7 mouse cellular contexts compared by ENCODE assay signal in genomic region chr9:64120584-64121277, GRCm38 (mm10). TPM values are rescaled to one million over a fixed set of nuclear protein-coding genes. Genes with fewer than 3 reads are reported as not detected.
DNase-seq lines count a peak whose midpoint lies in the region; ATAC-seq and TF ChIP-seq lines count a peak whose summit lies in the region.

No protein-coding gene starts in this region.

- DNase-seq in neural tube, embryonic 10.5 days (ENCODE audit: extremely low spot score, low spot score): peak; percentile 27
- DNase-seq in brain, embryonic 14.5 days (ENCODE audit: low read depth): peak; percentile 3
- peak; percentile 67 for DNase-seq in kidney, postnatal 0 days (ENCODE audit: low spot score)
- DNase-seq in midbrain, embryonic 11.5 days (ENCODE audit: low spot score, missing footprints): no peak
- DNase-seq in frontal cortex, postnatal 10 days (ENCODE audit: low spot score in 2 of 2): no peak

- 40% methylated on average over 11 of the region's 11 CpGs for WGBS in neural tube, embryonic 15.5 days
- 37% methylated on average over 11 of the region's 11 CpGs for WGBS in kidney, postnatal 0 days
- WGBS in stomach, embryonic 15.5 days: 37% methylated on average over 11 of the region's 11 CpGs
- 42% methylated on average over 11 of the region's 11 CpGs for WGBS in midbrain, embryonic 11.5 days

- no peaks in the 10 kb centered on the region for H3K27me3 ChIP-seq in neural tube, embryonic 15.5 days (replicated peaks)
- H3K27me3 ChIP-seq in kidney, postnatal 0 days (ENCODE audit: insufficient read depth, low read length): no peaks in the 10 kb centered on the region
- no peaks in the 10 kb centered on the region for H3K27me3 ChIP-seq in stomach, embryonic 15.5 days (replicated peaks)
- no peaks in the 10 kb centered on the region for H3K27me3 ChIP-seq in midbrain, embryonic 11.5 days (ENCODE audit: control insufficient read depth, insufficient read depth, low read length)

- H3K27ac ChIP-seq in neural tube, embryonic 15.5 days (replicated peaks): no peak overlapping the region
- no peak overlapping the region for H3K27ac ChIP-seq in kidney, postnatal 0 days
- no peak overlapping the region for H3K27ac ChIP-seq in stomach, embryonic 15.5 days
- no peak overlapping the region for H3K27ac ChIP-seq in midbrain, embryonic 11.5 days (ENCODE audit: low read depth, low read length)

- H3K9me3 ChIP-seq in neural tube, embryonic 15.5 days (replicated peaks): no peaks in the 10 kb centered on the region
- H3K9me3 ChIP-seq in kidney, postnatal 0 days (replicated peaks; ENCODE audit: low read length): no peaks in the 10 kb centered on the region
- H3K9me3 ChIP-seq in stomach, embryonic 15.5 days: no peaks in the 10 kb centered on the region
- H3K9me3 ChIP-seq in midbrain, embryonic 11.5 days (ENCODE audit: control insufficient read depth, low read length): no peaks in the 10 kb centered on the region

- H3K9ac ChIP-seq in neural tube, embryonic 15.5 days (replicated peaks): no peak overlapping the region
- H3K9ac ChIP-seq in kidney, postnatal 0 days (ENCODE audit: low read depth, low read length): no peak overlapping the region
- H3K9ac ChIP-seq in stomach, embryonic 15.5 days: no peak overlapping the region
- no peak overlapping the region for H3K9ac ChIP-seq in midbrain, embryonic 11.5 days (ENCODE audit: low read length)

- no peak overlapping the region for H3K4me3 ChIP-seq in neural tube, embryonic 15.5 days (replicated peaks)
- no peak overlapping the region for H3K4me3 ChIP-seq in kidney, postnatal 0 days (replicated peaks; ENCODE audit: low read depth, low read length)
- no peak overlapping the region for H3K4me3 ChIP-seq in stomach, embryonic 15.5 days (replicated peaks)
- H3K4me3 ChIP-seq in midbrain, embryonic 11.5 days (ENCODE audit: low read depth, low read length): no peak overlapping the region

- H3K4me1 ChIP-seq in neural tube, embryonic 15.5 days: no peaks in the 10 kb centered on the region
- H3K4me1 ChIP-seq in kidney, postnatal 0 days (replicated peaks; ENCODE audit: insufficient read depth, low read length): 0 out of 2 replicates have a peak, but pooled peaks cover 4% of the 10 kb centered on the region
- no peaks in the 10 kb centered on the region for H3K4me1 ChIP-seq in stomach, embryonic 15.5 days
- no peaks in the 10 kb centered on the region for H3K4me1 ChIP-seq in midbrain, embryonic 11.5 days (ENCODE audit: control insufficient read depth, insufficient read depth, low read length)

- no peak for TF ChIP-seq POLR2A in brain, embryonic 14.5 days (IDR thresholded peaks at IDR 0.05; ENCODE audit: borderline replicate concordance, extremely low read depth, insufficient read depth, insufficient read length, poor library complexity, severe bottlenecking)

- TF ChIP-seq CTCF in brain, embryonic 14.5 days (IDR thresholded peaks at IDR 0.05; ENCODE audit: borderline replicate concordance, extremely low read depth, insufficient read depth, insufficient read length): no peak
- no peak for TF ChIP-seq CTCF in kidney, postnatal 0 days (IDR thresholded peaks at IDR 0.05; ENCODE audit: low read depth)

- H3K4me2 ChIP-seq in neural tube, embryonic 15.5 days: no peak overlapping the region
- no peak overlapping the region for H3K4me2 ChIP-seq in kidney, postnatal 0 days (ENCODE audit: low read length)
- no peak overlapping the region for H3K4me2 ChIP-seq in stomach, embryonic 15.5 days
- H3K4me2 ChIP-seq in midbrain, embryonic 11.5 days: no peak overlapping the region

- no peak for ATAC-seq in neural tube, embryonic 15.5 days (ENCODE audit: low FRiP score)
- peak; percentile 83 for ATAC-seq in kidney, postnatal 0 days (replicated peaks; ENCODE audit: low FRiP score, low read depth)
- peak; percentile 47; the same call in 1 of the 2 replicates for ATAC-seq in stomach, embryonic 15.5 days (ENCODE audit: insufficient read depth, low FRiP score, low read depth)
- no peak for ATAC-seq in midbrain, embryonic 11.5 days (ENCODE audit: low FRiP score)

- H3K36me3 ChIP-seq in neural tube, embryonic 15.5 days: no peaks in the 10 kb centered on the region
- H3K36me3 ChIP-seq in kidney, postnatal 0 days (ENCODE audit: insufficient read depth, low read length): no peaks in the 10 kb centered on the region
- H3K36me3 ChIP-seq in stomach, embryonic 15.5 days: no peaks in the 10 kb centered on the region
- no peaks in the 10 kb centered on the region for H3K36me3 ChIP-seq in midbrain, embryonic 11.5 days (ENCODE audit: control insufficient read depth, insufficient read depth, low read length)

RNA-seq across cellular contexts. Expression of gene Lctl, which starts 3.8 kb away (rescaled TPM):
- polyA plus RNA-seq in neural tube, embryonic 15.5 days (2015; fragmentation: Nextera tagmentation; extraction: Ambion mirVana): not detected in 2 replicates
- not detected in 2 replicates for polyA plus RNA-seq in brain, embryonic 14.5 days (2012; rRNA removed)
- 0.23 and 0.29 TPM in 2 replicates for polyA plus RNA-seq in kidney, postnatal 0 days (2015; fragmentation: Nextera tagmentation; extraction: Ambion mirVana)
- 0.06 TPM in 1 of 2 replicates, not detected in the other for polyA plus RNA-seq in stomach, embryonic 15.5 days (2015; fragmentation: Nextera tagmentation; extraction: Ambion mirVana)
- polyA plus RNA-seq in midbrain, embryonic 11.5 days (2014; fragmentation: Nextera tagmentation; extraction: Ambion mirVana): not detected in 2 replicates

RNA-seq across cellular contexts. Expression of gene Zwilch, which starts 52.2 kb away (rescaled TPM):
- polyA plus RNA-seq in neural tube, embryonic 15.5 days (2015; fragmentation: Nextera tagmentation; extraction: Ambion mirVana): 6.0 and 8.1 TPM in 2 replicates
- polyA plus RNA-seq in brain, embryonic 14.5 days (2012; rRNA removed): 12.8 and 20.1 TPM in 2 replicates
- 7.5 and 8.6 TPM in 2 replicates for polyA plus RNA-seq in kidney, postnatal 0 days (2015; fragmentation: Nextera tagmentation; extraction: Ambion mirVana)
- 19.8 and 21.4 TPM in 2 replicates for polyA plus RNA-seq in stomach, embryonic 15.5 days (2015; fragmentation: Nextera tagmentation; extraction: Ambion mirVana)
- polyA plus RNA-seq in midbrain, embryonic 11.5 days (2014; fragmentation: Nextera tagmentation; extraction: Ambion mirVana): 30.5 and 32.8 TPM in 2 replicates

RNA-seq across cellular contexts. Expression of gene Rpl4, which starts 52.4 kb away (rescaled TPM):
- 564 and 746 TPM in 2 replicates for polyA plus RNA-seq in neural tube, embryonic 15.5 days (2015; fragmentation: Nextera tagmentation; extraction: Ambion mirVana)
- polyA plus RNA-seq in brain, embryonic 14.5 days (2012; rRNA removed): 714 and 763 TPM in 2 replicates
- 1,162 and 1,196 TPM in 2 replicates for polyA plus RNA-seq in kidney, postnatal 0 days (2015; fragmentation: Nextera tagmentation; extraction: Ambion mirVana)
- polyA plus RNA-seq in stomach, embryonic 15.5 days (2015; fragmentation: Nextera tagmentation; extraction: Ambion mirVana): 1,181 and 1,204 TPM in 2 replicates
- polyA plus RNA-seq in midbrain, embryonic 11.5 days (2014; fragmentation: Nextera tagmentation; extraction: Ambion mirVana): 1,103 and 1,131 TPM in 2 replicates

RNA-seq across cellular contexts. Expression of gene Snapc5, which starts 58.3 kb away (rescaled TPM):
- 34.9 and 37.1 TPM in 2 replicates for polyA plus RNA-seq in neural tube, embryonic 15.5 days (2015; fragmentation: Nextera tagmentation; extraction: Ambion mirVana)
- polyA plus RNA-seq in brain, embryonic 14.5 days (2012; rRNA removed): 14.5 and 16.9 TPM in 2 replicates
- 25.8 and 29.6 TPM in 2 replicates for polyA plus RNA-seq in kidney, postnatal 0 days (2015; fragmentation: Nextera tagmentation; extraction: Ambion mirVana)
- polyA plus RNA-seq in stomach, embryonic 15.5 days (2015; fragmentation: Nextera tagmentation; extraction: Ambion mirVana): 31.1 and 32.8 TPM in 2 replicates
- 37.3 and 37.4 TPM in 2 replicates for polyA plus RNA-seq in midbrain, embryonic 11.5 days (2014; fragmentation: Nextera tagmentation; extraction: Ambion mirVana)

Comparison
In these comparisons a context has a peak if more than half of its experiments do, and no peak if none do; other contexts are left out.
1. DNase-seq: peak in neural tube, embryonic 10.5 days (single experiment), brain, embryonic 14.5 days (single experiment) and kidney, postnatal 0 days (single experiment); none in midbrain, embryonic 11.5 days (single experiment) and frontal cortex, postnatal 10 days (0 of 2).
2. ATAC-seq: peak in kidney, postnatal 0 days (single experiment) and stomach, embryonic 15.5 days (single experiment); none in neural tube, embryonic 15.5 days (single experiment) and midbrain, embryonic 11.5 days (single experiment).